Mouse (Mus musculus): ENCODE data around the gene Cnnm4.

Cnnm4 gene

GRCm38 (mm10) chr1:36545845-36546600, 74.6 kb downstream of the Cnnm4 start:
- DNase-seq: peak in 1 of 2 experiments; percentile 37

GRCm38 (mm10) chr1:36546888-36547471, 75.6 kb downstream of the Cnnm4 start, which contains the start of gene Ankrd39:
Ankrd39 (minus strand) TSS chr1:36547445.
- DNase-seq: peak; percentile 98 to 99

- DNase-seq: peak in 1 of 2 experiments; percentile 53
These were observed 76.7 kb downstream of the Cnnm4 start for GRCm38 (mm10) chr1:36547981-36548598.

- DNase-seq: no peak
These were observed 77.4 kb downstream of the Cnnm4 start for GRCm38 (mm10) chr1:36548771-36549170.

GRCm38 (mm10) chr1:36549491-36549890, 78.1 kb downstream of the Cnnm4 start:
- no peak for DNase-seq

- DNase-seq: peak; percentile 63 to 72
These were observed 78.8 kb downstream of the Cnnm4 start for GRCm38 (mm10) chr1:36550075-36550863.

GRCm38 (mm10) chr1:36551904-36552303, 80.5 kb downstream of the Cnnm4 start:
- DNase-seq: peak in 1 of 2 experiments; percentile 35

GRCm38 (mm10) chr1:36552506-36552905, 81.1 kb downstream of the Cnnm4 start:
- peak; percentile 83 to 85 for DNase-seq

GRCm38 (mm10) chr1:36554633-36555399, 83.4 kb downstream of the Cnnm4 start:
- no peak for DNase-seq

- DNase-seq: peak; percentile 51 to 57
These were observed 84.5 kb downstream of the Cnnm4 start for GRCm38 (mm10) chr1:36555798-36556395.

- peak; percentile 94 to 95 for DNase-seq
These were observed 85.4 kb downstream of the Cnnm4 start for GRCm38 (mm10) chr1:36556553-36557456.

GRCm38 (mm10) chr1:36557457-36558011, 86.1 kb downstream of the Cnnm4 start:
- DNase-seq: peak; percentile 65 to 71

All from cerebellum, postnatal 36 days (tissue).